Comparison of ENCODE assay signal across 22 mouse cellular contexts in genomic region chr15:83938466-83938865, GRCm38 (mm10).
"Had no signal": no experiment of that assay in that cellular context is flagged by ENCODE, and none has a peak within 500 bp of the region (broad histone marks: within the 10 kb centered on the region; RNA-seq: fewer than 3 reads in every experiment).

No protein-coding gene starts in this region.

- H3K4me1 ChIP-seq: intestine, embryonic 15.5 days; limb, embryonic 10.5 days; limb, embryonic 12.5 days had no signal

- H3K27ac ChIP-seq: gastrocnemius, adult 2 months; heart, adult 2 months; hindbrain, embryonic 13.5 days; hindbrain, embryonic 15.5 days; intestine, embryonic 15.5 days; layer of hippocampus, adult 2 months; left cerebral cortex, adult 2 months; limb, embryonic 10.5 days; limb, embryonic 12.5 days had no signal

- H3K4me2 ChIP-seq: heart, embryonic 11.5 days; hindbrain, embryonic 13.5 days; hindbrain, embryonic 15.5 days; intestine, embryonic 15.5 days; limb, embryonic 12.5 days; liver, embryonic 11.5 days had no signal

- H3K36me3 ChIP-seq: hindbrain, embryonic 13.5 days; hindbrain, embryonic 15.5 days; intestine, embryonic 15.5 days; limb, embryonic 10.5 days; limb, embryonic 12.5 days had no signal

- H3K9ac ChIP-seq: hindbrain, embryonic 13.5 days; hindbrain, embryonic 15.5 days; intestine, embryonic 15.5 days; limb, embryonic 12.5 days had no signal

- H3K9me3 ChIP-seq: hindbrain, embryonic 13.5 days; hindbrain, embryonic 15.5 days; intestine, embryonic 15.5 days; limb, embryonic 10.5 days; limb, embryonic 12.5 days had no signal

- H3K4me3 ChIP-seq: gastrocnemius, adult 2 months; heart, adult 2 months; hindbrain, embryonic 13.5 days; hindbrain, embryonic 15.5 days; intestine, embryonic 15.5 days; layer of hippocampus, adult 2 months; left cerebral cortex, adult 2 months; limb, embryonic 10.5 days; limb, embryonic 12.5 days had no signal

- DNase-seq: gastrocnemius, adult 2 months; gastrocnemius, postnatal 10 days; gastrocnemius, postnatal 25 days; heart, adult 2 months; heart, postnatal 10 days; heart, postnatal 4 days; kidney, adult 18-20 months; kidney, adult 8-10 months; kidney, postnatal 10 days; kidney, postnatal 4 days; liver had no signal

- H3K27me3 ChIP-seq: hindbrain, embryonic 13.5 days; hindbrain, embryonic 15.5 days; intestine, embryonic 15.5 days; limb, embryonic 12.5 days had no signal

- ATAC-seq: inflammation-experienced regulatory T-cells, adult 6 months; intestine, embryonic 15.5 days; intestine, postnatal 0 days had no signal
